Mouse (Mus musculus) ES-Bruce4 (cell line): ENCODE results near the gene Slit2. TPM values are rescaled to one million over a fixed set of nuclear protein-coding genes. Genes with fewer than 3 reads are reported as not detected.

ENCODE experiments used
- H3K27ac ChIP-seq: 2 replicates; pipeline ENCODE4 v1.5.1; 2012; ENCODE audit warnings: low read length, inconsistent platforms; ENCODE audit not compliant: insufficient read depth
- H3K27me3 ChIP-seq: 2 replicates; pipeline ENCODE4 v1.6.1; 2012; ENCODE audit warnings: mild to moderate bottlenecking, low read length, inconsistent platforms; ENCODE audit not compliant: control insufficient read depth, poor library complexity, insufficient read depth, severe bottlenecking
- H3K36me3 ChIP-seq: 2 replicates; pipeline ENCODE4 v1.6.1; 2012; ENCODE audit warnings: inconsistent platforms, mild to moderate bottlenecking, low read length, moderate library complexity; ENCODE audit not compliant: control insufficient read depth, poor library complexity, insufficient read depth, severe bottlenecking
- H3K4me1 ChIP-seq: one replicate; pipeline ENCODE4 v1.8.1; 2011; ENCODE audit warnings: low read length; ENCODE audit not compliant: control insufficient read depth, insufficient read depth
- H3K4me3 ChIP-seq: 2 replicates; pipeline ENCODE4 v1.5.1; 2011; ENCODE audit warnings: low read depth, mild to moderate bottlenecking, low read length
- H3K9ac ChIP-seq: 2 replicates; pipeline ENCODE4 v1.6.1; 2012; ENCODE audit warnings: low read depth, mild to moderate bottlenecking, inconsistent platforms; ENCODE audit not compliant: poor library complexity, severe bottlenecking
- H3K9me3 ChIP-seq: replicated peaks from 2 replicates; pipeline ENCODE4 v1.6.1; 2012; ENCODE audit warnings: mild to moderate bottlenecking, low read length, inconsistent platforms; ENCODE audit not compliant: control insufficient read depth, poor library complexity, insufficient read depth, severe bottlenecking
- CTCF ChIP-seq: IDR thresholded peaks from one replicate; pipeline ENCODE4 v1.8.1; 2011; ENCODE audit warnings: low read depth, low read length
- EP300 ChIP-seq: IDR thresholded peaks from 2 replicates; pipeline ENCODE4 v1.6.1; 2011; ENCODE audit warnings: low read depth, low read length; ENCODE audit not compliant: insufficient read depth
- POLR2A ChIP-seq: IDR thresholded peaks from one replicate; pipeline ENCODE4 v1.8.1; 2011; ENCODE audit warnings: low read length; ENCODE audit not compliant: insufficient read depth
- polyA plus RNA-seq: library from polyadenylated mRNA; stranded (reverse); fragments of >200 nt; gene quantifications from 2 replicates; pipeline ENCODE4 v1.2.4, GENCODE M21; 2011; ENCODE audit warnings: low read depth; ENCODE audit not compliant: missing spikeins, insufficient read depth, insufficient read length

The Slit2 gene
- polyA plus RNA-seq, 1 experiment: 17.4 TPM

DNA sequence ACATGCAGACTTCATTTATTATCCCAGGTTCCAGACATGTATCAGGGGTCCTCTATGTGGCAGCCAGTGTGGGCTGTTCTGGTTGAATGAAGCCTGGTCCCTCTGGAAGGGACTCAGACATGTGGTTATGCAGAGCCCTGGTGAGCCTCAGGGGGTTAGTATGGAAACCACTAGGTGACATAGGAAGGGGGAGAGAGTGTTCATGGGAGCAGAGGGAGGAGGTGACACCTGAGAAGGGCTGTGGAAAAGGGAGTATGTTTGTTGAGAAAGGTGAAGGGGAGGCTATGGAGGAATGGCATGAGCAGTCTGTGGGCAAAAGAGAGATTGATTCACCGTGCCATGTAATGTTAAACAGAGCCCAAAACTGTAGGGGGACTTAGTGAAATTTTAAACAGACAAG, 51.9 kb downstream of the Slit2 start:
- no peaks in the 10 kb centered on the region for H3K4me1 ChIP-seq
- H3K27ac ChIP-seq: no peak overlapping the region
- H3K4me3 ChIP-seq: no peak overlapping the region
- no peaks in the 10 kb centered on the region for H3K9me3 ChIP-seq
- TF ChIP-seq EP300: no peak
- no peak for TF ChIP-seq CTCF
- no peak for TF ChIP-seq POLR2A
- no peaks in the 10 kb centered on the region for H3K27me3 ChIP-seq
- no peaks in the 10 kb centered on the region for H3K36me3 ChIP-seq
- H3K9ac ChIP-seq: no peak overlapping the region

DNA sequence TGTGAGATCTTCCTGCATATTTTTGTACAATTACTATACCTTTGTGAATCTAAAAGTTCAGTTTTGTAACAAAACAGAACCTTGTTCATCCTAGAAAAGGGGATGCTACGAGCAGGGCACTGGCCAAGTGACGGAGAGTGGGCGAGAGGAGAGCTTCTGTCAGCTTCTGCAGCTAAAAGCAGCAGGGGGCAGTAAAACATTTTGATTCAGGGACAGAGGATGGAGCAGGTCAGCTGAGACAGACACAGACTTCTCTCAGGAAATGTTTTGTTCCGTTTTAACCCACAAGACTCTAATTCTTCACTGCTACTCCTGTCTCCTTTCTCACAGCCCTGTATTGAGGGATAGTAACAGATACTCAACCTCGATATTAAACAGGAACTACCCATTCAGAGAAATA, 55.1 kb downstream of the Slit2 start:
- no peaks in the 10 kb centered on the region for H3K27me3 ChIP-seq
- no peaks in the 10 kb centered on the region for H3K4me1 ChIP-seq
- H3K9ac ChIP-seq: no peak overlapping the region
- TF ChIP-seq POLR2A (no peak), CTCF (peak; percentile 12)
- H3K27ac ChIP-seq: no peak overlapping the region
- H3K4me3 ChIP-seq: no peak overlapping the region
- H3K9me3 ChIP-seq: no peaks in the 10 kb centered on the region
- H3K36me3 ChIP-seq: no peaks in the 10 kb centered on the region

DNA sequence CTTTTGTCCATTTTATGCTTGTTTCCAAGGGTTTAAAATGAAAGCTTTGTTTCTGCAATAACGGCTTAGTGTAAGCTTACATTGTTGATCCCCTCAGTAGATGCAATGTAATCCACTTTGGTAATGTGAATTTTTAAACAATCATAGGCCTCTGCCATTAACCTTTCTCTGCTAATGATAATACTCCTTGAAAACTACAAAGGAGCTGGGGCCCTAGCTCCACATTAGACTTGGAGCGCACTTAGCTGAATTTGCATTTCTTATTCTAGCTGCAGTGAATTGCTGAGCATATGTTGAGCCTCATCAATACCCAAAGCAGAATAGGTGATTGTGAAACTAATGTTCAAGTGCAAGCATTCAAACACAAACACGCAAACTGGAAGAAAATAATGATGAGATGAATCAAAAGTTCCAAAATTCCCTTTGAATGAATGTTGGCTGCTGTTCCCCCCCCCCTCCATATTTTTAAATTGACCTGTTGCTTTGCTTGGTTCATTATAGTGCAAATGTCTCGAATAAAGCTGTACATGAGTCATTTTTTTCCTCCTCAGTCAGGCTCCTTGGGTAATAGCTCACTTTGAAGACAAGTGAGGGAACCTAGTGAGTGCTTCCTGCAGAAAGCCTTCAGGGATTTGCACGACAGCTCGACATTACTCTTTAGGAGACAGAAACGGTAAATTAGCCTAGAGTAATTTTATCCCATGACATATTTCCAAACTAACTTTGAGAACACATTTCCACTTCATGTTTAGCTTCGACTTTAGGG, 66.2 kb downstream of the Slit2 start:
- Histone ChIP-seq H3K36me3 (no peaks in the 10 kb centered on the region), H3K9ac (no peak overlapping the region), H3K4me1 (no peaks in the 10 kb centered on the region), H3K27ac (no peak overlapping the region), H3K4me3 (no peak overlapping the region), H3K27me3 (no peaks in the 10 kb centered on the region), H3K9me3 (no peaks in the 10 kb centered on the region)
- TF ChIP-seq CTCF: no peak
- no peak for TF ChIP-seq EP300
- no peak for TF ChIP-seq POLR2A

DNA sequence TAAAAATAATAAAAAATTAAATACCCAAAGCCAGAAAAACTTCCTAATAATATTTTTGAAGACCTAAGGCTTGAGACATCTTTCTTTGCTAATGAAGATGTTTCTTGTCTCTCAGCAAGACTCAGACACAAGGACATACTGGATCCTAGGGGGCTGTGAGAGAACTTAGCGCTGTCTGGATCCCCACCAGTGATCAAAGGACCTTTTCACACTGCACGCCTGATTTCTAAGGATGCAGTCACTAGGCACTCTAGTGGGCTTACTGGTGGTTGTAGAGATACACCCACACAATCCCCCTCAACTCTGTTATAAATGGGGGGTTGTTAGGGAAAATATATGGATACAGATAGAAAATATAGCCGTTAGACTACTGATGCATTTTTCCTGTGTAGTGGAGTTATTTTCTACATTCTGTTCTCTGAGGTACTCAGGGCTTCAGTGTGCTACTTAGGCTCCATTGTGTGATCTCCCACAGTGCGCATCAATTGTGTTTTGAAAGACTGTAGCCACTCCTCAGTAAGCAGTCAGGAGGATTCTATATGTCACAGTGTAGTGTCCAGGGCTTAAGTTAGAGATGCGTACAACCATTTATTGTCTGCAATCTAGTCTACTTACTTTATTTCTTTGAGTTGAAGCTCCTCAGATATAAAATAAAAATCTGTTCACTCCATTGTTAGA, 67.8 kb downstream of the Slit2 start:
- Histone ChIP-seq H3K36me3 (no peaks in the 10 kb centered on the region), H3K9me3 (no peaks in the 10 kb centered on the region), H3K9ac (no peak overlapping the region), H3K4me3 (no peak overlapping the region), H3K27me3 (no peaks in the 10 kb centered on the region), H3K4me1 (no peaks in the 10 kb centered on the region), H3K27ac (no peak overlapping the region)
- TF ChIP-seq POLR2A: no peak

DNA sequence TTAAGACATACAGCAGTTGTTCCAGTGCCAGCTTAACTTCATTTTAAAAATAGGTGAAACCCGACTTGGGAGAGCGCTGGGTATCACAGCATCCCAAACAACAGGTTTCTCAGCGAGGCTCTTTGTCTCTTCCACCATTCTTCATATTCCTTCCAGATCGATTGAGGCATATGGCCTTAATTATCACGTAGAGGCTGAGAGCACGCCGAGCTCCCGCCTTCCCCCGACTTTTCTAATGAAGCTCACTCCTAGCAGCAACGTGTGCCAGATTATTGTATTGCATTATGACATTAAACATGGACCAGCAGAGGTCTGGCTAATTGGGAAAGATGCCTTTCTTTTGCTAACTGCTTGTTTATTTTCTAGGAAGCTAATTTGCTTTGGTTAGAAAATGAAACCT, 75.7 kb downstream of the Slit2 start:
- H3K27ac ChIP-seq: no peak overlapping the region

DNA sequence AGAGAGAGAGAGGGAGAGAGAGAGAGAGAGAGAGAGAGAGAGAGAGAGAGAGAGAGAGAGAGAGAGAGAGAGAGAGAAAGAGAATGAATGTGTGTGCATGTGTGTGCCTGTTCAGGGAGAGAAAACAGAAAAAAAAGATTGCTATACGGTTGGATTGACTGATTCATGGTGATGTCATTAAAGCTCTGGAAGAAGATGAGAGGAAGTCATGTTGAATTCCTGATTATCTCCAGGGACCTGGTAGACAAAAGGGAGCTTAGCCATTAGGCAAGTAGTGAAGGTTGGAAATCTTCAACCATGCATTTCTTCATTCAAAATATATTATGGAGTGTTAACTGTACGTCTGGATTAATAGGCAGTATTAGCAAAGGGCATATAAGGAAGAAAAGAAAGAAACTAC, 77.8 kb downstream of the Slit2 start:
- H3K4me3 ChIP-seq: no peak overlapping the region
- H3K27me3 ChIP-seq: no peaks in the 10 kb centered on the region
- no peak overlapping the region for H3K9ac ChIP-seq
- H3K27ac ChIP-seq: no peak overlapping the region
- no peaks in the 10 kb centered on the region for H3K36me3 ChIP-seq
- TF ChIP-seq EP300 (no peak), POLR2A (no peak), CTCF (no peak)
- no peaks in the 10 kb centered on the region for H3K9me3 ChIP-seq
- no peaks in the 10 kb centered on the region for H3K4me1 ChIP-seq

More for the DNA sequence above, 75.7 kb downstream of the Slit2 start:
- no peaks in the 10 kb centered on the region for H3K36me3 ChIP-seq
- H3K9ac ChIP-seq: no peak overlapping the region
- no peak overlapping the region for H3K4me3 ChIP-seq
- TF ChIP-seq EP300: no peak
- TF ChIP-seq CTCF: no peak
- TF ChIP-seq POLR2A: no peak
- no peaks in the 10 kb centered on the region for H3K9me3 ChIP-seq
- no peaks in the 10 kb centered on the region for H3K27me3 ChIP-seq
- H3K4me1 ChIP-seq: no peaks in the 10 kb centered on the region
